Mouse (Mus musculus): Measurements from ENCODE around the gene Wbp4. TPM values are rescaled to one million over a fixed set of nuclear protein-coding genes. Genes with fewer than 3 reads are reported as not detected.

The Wbp4 gene
- polyA plus RNA-seq, 1 experiment from 2014 or later, result 38.7 TPM

DNA sequence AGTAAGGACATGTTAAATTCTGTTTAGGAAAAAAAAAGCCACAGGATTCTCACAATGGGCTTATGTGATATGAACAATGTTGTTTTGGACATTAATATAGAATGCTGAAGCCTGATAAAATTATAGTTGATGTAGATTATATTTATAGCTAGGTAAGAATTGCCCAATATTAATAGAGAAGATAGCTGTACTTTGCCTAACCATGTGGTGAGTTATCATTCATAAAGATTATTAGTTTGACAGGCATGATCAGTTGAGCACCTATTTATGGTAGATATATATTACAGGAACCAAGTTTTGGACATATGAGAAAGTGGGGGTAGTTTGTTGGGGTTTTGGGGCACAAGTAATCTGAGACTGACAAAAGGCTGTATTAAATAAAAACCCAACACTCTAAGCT, 39.3 kb upstream of the Wbp4 start:
- H3K9me3 ChIP-seq (ENCODE audit: control insufficient read depth, low read length), result no peaks in the 10 kb centered on the region
- H3K36me3 ChIP-seq (ENCODE audit: control insufficient read depth, insufficient read depth, low read length), result no peaks in the 10 kb centered on the region
- no peaks in the 10 kb centered on the region for H3K27me3 ChIP-seq (replicated peaks; ENCODE audit: control insufficient read depth, insufficient read depth, low read length)
- H3K27ac ChIP-seq (ENCODE audit: low read depth, low read length), result peak overlapping the region; percentile 72
- peaks cover 39% of the 10 kb centered on the region for H3K4me1 ChIP-seq (replicated peaks; ENCODE audit: control insufficient read depth, insufficient read depth, low read length)
- H3K4me3 ChIP-seq (ENCODE audit: low read depth, low read length), result no peak overlapping the region
- no peak overlapping the region for H3K9ac ChIP-seq (ENCODE audit: low read depth, low read length)
- DNase-seq (ENCODE audit: low spot score) (no peak), ATAC-seq (replicated peaks; ENCODE audit: low FRiP score) (no peak)
- peak overlapping the region; percentile 26; the same call in 1 of the 2 replicates for H3K4me2 ChIP-seq

DNA sequence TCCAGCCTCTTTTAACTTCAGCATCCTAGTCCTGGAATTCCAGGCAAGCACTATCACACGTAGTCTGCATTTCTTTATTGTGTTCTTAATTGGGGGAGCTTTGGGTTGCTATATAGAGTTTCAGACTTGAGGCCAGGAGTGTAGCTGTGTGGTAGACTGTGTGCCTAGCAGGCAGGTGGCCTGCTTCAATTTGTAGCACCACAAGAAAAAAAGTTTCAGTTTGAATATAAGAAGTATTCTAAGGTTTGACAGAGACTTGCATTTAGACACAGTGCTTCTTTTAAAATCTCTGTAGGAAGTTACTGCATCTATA, 38.3 kb upstream of the Wbp4 start:
- Histone ChIP-seq H3K27me3 (replicated peaks; ENCODE audit: control insufficient read depth, insufficient read depth, low read length) (no peaks in the 10 kb centered on the region), H3K36me3 (ENCODE audit: control insufficient read depth, insufficient read depth, low read length) (no peaks in the 10 kb centered on the region), H3K9me3 (ENCODE audit: control insufficient read depth, low read length) (no peaks in the 10 kb centered on the region), H3K4me1 (replicated peaks; ENCODE audit: control insufficient read depth, insufficient read depth, low read length) (peaks cover 39% of the 10 kb centered on the region), H3K4me3 (ENCODE audit: low read depth, low read length) (no peak overlapping the region), H3K9ac (ENCODE audit: low read depth, low read length) (peak overlapping the region; percentile 32), H3K27ac (ENCODE audit: low read depth, low read length) (no peak overlapping the region), H3K4me2 (peak overlapping the region; percentile 49)
- 66% methylated on average over 1 of the region's 1 CpGs for WGBS
- no peak for ATAC-seq (replicated peaks; ENCODE audit: low FRiP score)
- no peak for DNase-seq (ENCODE audit: low spot score)

DNA sequence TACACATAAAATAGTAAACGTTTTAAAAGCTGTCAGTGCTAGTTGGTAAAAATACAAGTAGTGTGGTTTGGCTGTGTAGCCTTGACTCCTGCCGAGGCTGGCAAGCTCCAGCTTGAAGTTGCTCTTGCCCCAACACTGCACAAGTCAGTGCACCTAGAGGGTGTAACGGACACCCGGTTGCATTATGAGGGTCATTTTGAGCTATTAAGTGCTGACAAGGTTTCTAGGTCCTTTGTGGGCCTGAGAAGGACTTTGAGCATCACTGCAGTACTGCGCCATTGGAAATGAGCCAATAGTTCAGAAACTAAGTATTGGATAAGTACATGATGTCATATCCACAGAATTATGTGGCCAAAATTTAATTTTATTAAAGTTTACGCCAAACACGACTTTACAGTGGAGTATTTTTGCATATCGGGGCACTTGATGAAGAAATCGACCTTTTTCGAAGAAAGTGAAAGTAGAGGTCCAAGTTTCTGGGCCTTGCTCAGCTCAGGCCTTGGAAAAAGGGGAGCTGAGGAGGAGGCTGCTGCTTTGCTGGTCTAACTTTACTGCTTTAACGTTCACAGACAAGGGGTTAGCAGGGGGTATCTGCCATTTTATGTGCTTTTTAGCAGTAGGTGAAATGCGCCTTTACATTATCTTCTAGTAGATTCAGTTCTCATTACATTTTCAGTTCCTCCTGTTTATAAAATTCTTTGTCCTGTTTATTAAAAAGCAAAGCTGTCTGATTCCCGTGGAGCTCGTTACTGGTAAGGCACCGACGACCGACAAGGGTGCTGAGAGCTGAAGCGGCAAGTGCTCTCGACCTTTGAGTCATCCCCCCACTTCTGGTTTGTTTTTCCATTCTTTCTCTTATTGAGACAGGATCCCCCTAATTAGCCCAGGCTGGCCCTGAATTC, 37.7 kb upstream of the Wbp4 start:
- Histone ChIP-seq H3K27me3 (replicated peaks; ENCODE audit: control insufficient read depth, insufficient read depth, low read length) (no peaks in the 10 kb centered on the region), H3K9ac (ENCODE audit: low read depth, low read length) (peak overlapping the region; percentile 32), H3K9me3 (ENCODE audit: control insufficient read depth, low read length) (no peaks in the 10 kb centered on the region), H3K4me1 (replicated peaks; ENCODE audit: control insufficient read depth, insufficient read depth, low read length) (peaks cover 39% of the 10 kb centered on the region), H3K4me2 (peak overlapping the region; percentile 49), H3K27ac (ENCODE audit: low read depth, low read length) (peak overlapping the region; percentile 28; the same call in 1 of the 2 replicates), H3K4me3 (ENCODE audit: low read depth, low read length) (peak overlapping the region; percentile 16; the same call in 1 of the 2 replicates), H3K36me3 (ENCODE audit: control insufficient read depth, insufficient read depth, low read length) (no peaks in the 10 kb centered on the region)
- ATAC-seq (replicated peaks; ENCODE audit: low FRiP score) (no peak), DNase-seq (ENCODE audit: low spot score) (no peak)
- WGBS, result 67% methylated on average over 19 of the region's 19 CpGs

DNA sequence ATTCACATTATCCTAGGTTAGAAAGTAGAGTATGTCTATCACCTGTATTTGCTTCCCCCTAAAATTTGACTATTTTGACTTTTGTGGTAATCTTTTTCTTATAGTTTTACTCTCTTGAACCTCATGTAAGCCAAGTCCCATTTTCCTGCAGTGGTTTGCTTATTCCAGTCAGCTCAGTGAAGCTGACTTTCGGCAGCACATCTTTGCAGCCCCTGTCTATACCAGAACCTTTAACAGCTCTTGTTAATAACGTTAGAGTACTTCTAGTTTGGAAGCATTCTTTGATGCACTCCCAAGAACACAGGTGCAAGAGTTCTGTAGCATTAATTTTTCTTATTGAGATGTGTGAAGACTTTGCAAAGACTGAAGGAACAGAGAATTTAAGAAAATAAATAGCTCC, 36.8 kb upstream of the Wbp4 start:
- no peak overlapping the region for H3K4me3 ChIP-seq (ENCODE audit: low read depth, low read length)
- H3K9me3 ChIP-seq (ENCODE audit: control insufficient read depth, low read length), result no peaks in the 10 kb centered on the region
- no peak for ATAC-seq (replicated peaks; ENCODE audit: low FRiP score)
- no peak overlapping the region for H3K9ac ChIP-seq (ENCODE audit: low read depth, low read length)
- DNase-seq (ENCODE audit: low spot score), result no peak
- H3K4me2 ChIP-seq, result peak overlapping the region; percentile 49
- no peaks in the 10 kb centered on the region for H3K27me3 ChIP-seq (replicated peaks; ENCODE audit: control insufficient read depth, insufficient read depth, low read length)
- 63% methylated on average over 2 of the region's 2 CpGs for WGBS
- H3K4me1 ChIP-seq (replicated peaks; ENCODE audit: control insufficient read depth, insufficient read depth, low read length), result peaks cover 39% of the 10 kb centered on the region
- H3K36me3 ChIP-seq (ENCODE audit: control insufficient read depth, insufficient read depth, low read length), result no peaks in the 10 kb centered on the region
- peak overlapping the region; percentile 11; the same call in 1 of the 2 replicates for H3K27ac ChIP-seq (ENCODE audit: low read depth, low read length)

DNA sequence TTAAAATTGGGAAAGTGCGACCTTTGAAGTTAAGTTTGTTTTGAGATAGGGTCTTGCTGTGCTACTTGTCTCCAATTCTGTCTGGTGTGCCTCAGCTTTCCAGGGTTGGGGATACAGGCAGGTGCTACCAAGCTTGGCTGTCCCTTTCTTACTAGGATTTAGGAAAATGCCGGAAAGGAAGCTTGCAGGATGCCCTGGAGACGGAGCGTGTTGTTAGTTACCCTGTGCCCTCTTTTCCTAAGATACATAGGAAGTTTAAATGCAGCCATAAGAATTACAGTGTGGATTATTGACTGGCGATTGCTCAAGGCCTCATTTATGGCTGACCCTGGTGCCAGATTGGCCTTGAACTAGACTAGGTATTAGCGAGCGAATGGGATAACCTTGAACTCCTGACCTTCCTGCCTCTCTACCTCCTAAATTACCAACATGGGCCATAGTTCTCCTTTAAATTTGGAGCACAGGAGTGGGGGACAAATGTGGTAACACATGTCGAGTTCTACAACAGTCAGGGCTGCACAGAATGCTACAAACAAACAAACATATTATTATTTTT, 35.9 kb upstream of the Wbp4 start:
- WGBS, result 76% methylated on average over 8 of the region's 8 CpGs
- H3K9ac ChIP-seq (ENCODE audit: low read depth, low read length), result 0 out of 2 replicates have a peak overlapping the region, but pooled peaks have one; percentile 44
- no peaks in the 10 kb centered on the region for H3K27me3 ChIP-seq (replicated peaks; ENCODE audit: control insufficient read depth, insufficient read depth, low read length)
- ATAC-seq (replicated peaks; ENCODE audit: low FRiP score) (no peak), DNase-seq (ENCODE audit: low spot score) (no peak)
- peaks cover 31% of the 10 kb centered on the region for H3K4me1 ChIP-seq (replicated peaks; ENCODE audit: control insufficient read depth, insufficient read depth, low read length)
- no peaks in the 10 kb centered on the region for H3K36me3 ChIP-seq (ENCODE audit: control insufficient read depth, insufficient read depth, low read length)
- peak overlapping the region; percentile 45 for H3K4me2 ChIP-seq
- H3K27ac ChIP-seq (ENCODE audit: low read depth, low read length), result no peak overlapping the region
- no peaks in the 10 kb centered on the region for H3K9me3 ChIP-seq (ENCODE audit: control insufficient read depth, low read length)
- peak overlapping the region; percentile 38; the same call in 1 of the 2 replicates for H3K4me3 ChIP-seq (ENCODE audit: low read depth, low read length)

DNA sequence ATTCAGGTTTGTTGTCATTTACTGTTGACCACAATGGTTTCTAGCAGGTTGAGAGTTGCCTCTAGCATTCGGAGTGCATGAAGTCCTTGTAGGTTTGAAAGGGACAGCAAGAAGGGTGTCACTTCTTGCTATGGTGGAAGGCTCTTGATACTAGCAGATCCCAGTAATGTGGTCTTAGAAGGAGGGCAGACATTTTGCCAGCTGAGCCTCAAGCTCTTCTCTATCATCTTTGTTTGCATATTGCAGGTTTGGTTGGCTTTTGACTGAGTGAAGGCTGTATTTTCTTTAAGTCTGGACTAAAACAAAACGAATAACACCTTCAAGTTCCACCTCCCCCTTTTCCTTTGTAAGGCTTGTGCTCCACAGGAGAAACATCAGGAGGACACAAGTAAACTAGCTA, 35.4 kb upstream of the Wbp4 start:
- Histone ChIP-seq H3K4me2 (peak overlapping the region; percentile 45), H3K4me1 (replicated peaks; ENCODE audit: control insufficient read depth, insufficient read depth, low read length) (peaks cover 26% of the 10 kb centered on the region), H3K9ac (ENCODE audit: low read depth, low read length) (peak overlapping the region; percentile 44; the same call in 1 of the 2 replicates), H3K9me3 (ENCODE audit: control insufficient read depth, low read length) (no peaks in the 10 kb centered on the region), H3K27ac (ENCODE audit: low read depth, low read length) (peak overlapping the region; percentile 28; the same call in 1 of the 2 replicates), H3K4me3 (ENCODE audit: low read depth, low read length) (peak overlapping the region; percentile 38), H3K27me3 (replicated peaks; ENCODE audit: control insufficient read depth, insufficient read depth, low read length) (no peaks in the 10 kb centered on the region), H3K36me3 (ENCODE audit: control insufficient read depth, insufficient read depth, low read length) (no peaks in the 10 kb centered on the region)
- WGBS, result 65% methylated on average over 2 of the region's 2 CpGs
- no peak for DNase-seq (ENCODE audit: low spot score)
- no peak for ATAC-seq (replicated peaks; ENCODE audit: low FRiP score)

DNA sequence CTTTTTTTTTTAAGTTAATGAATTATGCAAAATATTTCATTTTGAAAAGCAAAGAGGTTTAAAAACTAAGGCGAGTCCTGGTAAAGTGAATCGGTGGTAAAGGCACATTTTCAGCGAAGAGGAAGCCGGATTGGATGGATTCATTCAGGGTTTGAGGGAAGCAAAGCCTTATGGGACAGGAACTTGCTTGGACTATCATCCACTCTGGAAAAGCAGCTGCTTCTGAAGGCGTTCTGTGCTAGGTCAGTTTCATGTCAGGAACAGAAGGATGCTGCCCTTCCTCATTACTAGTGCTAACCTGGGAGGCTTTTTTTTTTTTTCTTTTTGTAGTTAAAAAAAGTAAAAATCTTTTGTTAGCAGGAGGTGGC, 34.9 kb upstream of the Wbp4 start:
- no peak for ATAC-seq (replicated peaks; ENCODE audit: low FRiP score)
- peak overlapping the region; percentile 44 for H3K9ac ChIP-seq (ENCODE audit: low read depth, low read length)
- H3K27ac ChIP-seq (ENCODE audit: low read depth, low read length), result peak overlapping the region; percentile 28
- no peak for DNase-seq (ENCODE audit: low spot score)
- peak overlapping the region; percentile 45 for H3K4me2 ChIP-seq
- peaks cover 23% of the 10 kb centered on the region for H3K4me1 ChIP-seq (replicated peaks; ENCODE audit: control insufficient read depth, insufficient read depth, low read length)
- no peaks in the 10 kb centered on the region for H3K27me3 ChIP-seq (replicated peaks; ENCODE audit: control insufficient read depth, insufficient read depth, low read length)
- peak overlapping the region; percentile 38 for H3K4me3 ChIP-seq (ENCODE audit: low read depth, low read length)
- no peaks in the 10 kb centered on the region for H3K9me3 ChIP-seq (ENCODE audit: control insufficient read depth, low read length)
- WGBS, result 58% methylated on average over 5 of the region's 5 CpGs
- H3K36me3 ChIP-seq (ENCODE audit: control insufficient read depth, insufficient read depth, low read length), result no peaks in the 10 kb centered on the region

DNA sequence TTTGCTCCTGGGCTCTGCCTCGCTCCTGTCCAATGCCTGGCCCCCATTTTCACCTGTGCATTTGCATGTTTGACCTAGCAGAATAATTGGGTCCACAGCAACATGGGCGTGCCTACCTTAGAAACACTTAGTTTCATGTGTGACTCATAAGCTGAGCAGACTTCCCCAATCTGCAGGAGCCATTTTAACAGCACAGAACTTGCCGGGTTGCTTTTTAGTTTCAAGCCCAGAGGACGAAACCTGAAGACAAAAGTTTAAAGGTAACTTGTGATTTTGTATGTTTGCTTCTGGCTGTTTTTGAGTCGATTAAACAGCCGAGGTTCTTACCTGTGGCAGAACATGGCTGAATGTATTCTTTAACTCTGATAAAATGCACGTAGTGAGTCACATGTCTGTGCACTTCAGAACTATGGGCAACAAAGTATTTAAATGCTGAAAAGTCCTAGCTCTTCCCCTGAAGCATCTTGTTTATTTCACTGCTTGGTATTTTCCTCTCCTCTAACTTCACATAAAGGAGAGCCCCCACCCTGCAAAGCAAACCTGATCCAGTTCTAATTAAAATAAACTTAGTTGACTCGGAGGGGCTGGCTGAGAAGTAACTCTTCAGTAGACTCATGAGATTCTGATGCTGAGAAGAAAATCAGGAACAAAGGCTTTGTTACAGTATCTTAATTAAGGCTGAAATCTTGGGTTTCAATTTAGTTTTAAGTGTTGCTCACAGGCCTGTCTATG, 34.4 kb upstream of the Wbp4 start:
- peak overlapping the region; percentile 62 for H3K27ac ChIP-seq (ENCODE audit: low read depth, low read length)
- no peak for DNase-seq (ENCODE audit: low spot score)
- 51% methylated on average over 8 of the region's 8 CpGs for WGBS
- H3K9me3 ChIP-seq (ENCODE audit: control insufficient read depth, low read length), result no peaks in the 10 kb centered on the region
- H3K36me3 ChIP-seq (ENCODE audit: control insufficient read depth, insufficient read depth, low read length), result no peaks in the 10 kb centered on the region
- ATAC-seq (replicated peaks; ENCODE audit: low FRiP score), result peak; percentile 55
- no peaks in the 10 kb centered on the region for H3K27me3 ChIP-seq (replicated peaks; ENCODE audit: control insufficient read depth, insufficient read depth, low read length)
- peaks cover 18% of the 10 kb centered on the region for H3K4me1 ChIP-seq (replicated peaks; ENCODE audit: control insufficient read depth, insufficient read depth, low read length)
- H3K9ac ChIP-seq (ENCODE audit: low read depth, low read length), result peak overlapping the region; percentile 42
- peak overlapping the region; percentile 45 for H3K4me2 ChIP-seq
- peak overlapping the region; percentile 38 for H3K4me3 ChIP-seq (ENCODE audit: low read depth, low read length)
